Mouse (Mus musculus): Measurements from ENCODE around the gene Creb3l4.
"Not testable (repeated sequence)": the region's sequence is repeated elsewhere in the genome, so short reads cannot be mapped to it uniquely, and the experiment has no call there.

Gene Creb3l4

DNA sequence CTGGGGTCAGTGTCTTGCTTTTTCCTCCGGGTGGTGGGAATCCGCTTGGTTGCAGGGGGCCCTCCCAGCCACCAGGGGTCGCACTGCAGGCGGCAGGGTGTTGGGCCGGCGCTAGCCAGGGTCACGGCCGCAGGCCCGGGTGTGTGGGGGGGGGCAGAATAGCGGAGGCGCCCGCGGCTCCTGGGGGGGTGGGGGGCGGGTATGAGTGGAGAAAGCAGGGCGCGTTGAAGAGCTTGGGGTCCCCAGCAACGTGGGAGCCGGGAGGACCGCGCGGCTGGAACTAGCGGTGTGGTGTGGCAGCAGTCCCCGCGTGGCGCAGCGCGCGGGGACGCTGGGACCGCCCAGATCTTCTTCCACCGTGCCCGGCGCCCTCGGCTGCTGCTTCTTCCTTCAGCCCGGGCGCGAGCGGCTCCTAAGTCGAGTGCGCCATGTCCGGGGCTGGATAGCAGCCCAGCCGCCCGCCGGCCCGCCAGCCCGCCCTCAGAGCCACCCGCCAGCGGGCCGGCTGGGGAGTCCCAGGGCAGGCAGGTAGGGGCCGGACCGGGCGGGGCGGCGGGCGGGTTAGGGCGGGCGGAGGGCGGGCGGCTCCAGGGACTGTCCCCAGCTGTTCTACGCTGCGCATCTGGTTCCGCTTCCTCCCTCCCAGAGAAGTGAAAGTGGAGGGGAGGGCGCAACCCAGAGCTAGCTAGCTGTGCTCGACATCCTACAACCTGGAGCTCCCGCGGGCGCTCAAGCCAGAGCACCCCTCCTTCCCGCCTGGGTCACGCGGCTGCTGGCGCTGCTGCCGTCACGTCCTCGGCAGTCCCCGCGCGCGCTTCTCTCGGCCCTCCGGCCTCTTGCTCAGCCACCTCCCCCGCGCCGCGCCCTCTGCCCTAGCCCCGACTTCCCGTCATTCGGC, 22.0 kb upstream of the Creb3l4 start, which contains the start of gene Dennd4b:
Gene Dennd4b (plus strand): TSS at position 152 of the 898 bp plus-strand sequence.
- peak; percentile 90 for DNase-seq (ENCODE audit: low spot score)

DNA sequence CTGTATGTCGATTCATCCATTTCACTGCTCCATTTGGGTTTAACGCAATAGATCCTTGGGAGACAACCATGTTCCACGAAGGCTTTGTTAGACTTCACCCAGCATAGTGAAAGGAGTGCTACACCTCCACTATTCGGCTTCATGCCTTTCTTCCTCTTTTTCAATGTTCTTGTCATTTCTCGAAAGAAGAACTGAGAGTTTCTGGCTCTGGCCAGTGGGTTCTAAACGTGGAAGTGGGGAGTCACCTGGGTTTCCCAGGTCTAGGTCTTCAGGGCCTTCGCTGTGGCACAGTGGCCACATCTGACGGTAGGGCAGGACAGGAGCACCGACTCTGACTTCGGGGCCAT, 21.3 kb upstream of the Creb3l4 start:
- no peak for DNase-seq (ENCODE audit: low spot score)

DNA sequence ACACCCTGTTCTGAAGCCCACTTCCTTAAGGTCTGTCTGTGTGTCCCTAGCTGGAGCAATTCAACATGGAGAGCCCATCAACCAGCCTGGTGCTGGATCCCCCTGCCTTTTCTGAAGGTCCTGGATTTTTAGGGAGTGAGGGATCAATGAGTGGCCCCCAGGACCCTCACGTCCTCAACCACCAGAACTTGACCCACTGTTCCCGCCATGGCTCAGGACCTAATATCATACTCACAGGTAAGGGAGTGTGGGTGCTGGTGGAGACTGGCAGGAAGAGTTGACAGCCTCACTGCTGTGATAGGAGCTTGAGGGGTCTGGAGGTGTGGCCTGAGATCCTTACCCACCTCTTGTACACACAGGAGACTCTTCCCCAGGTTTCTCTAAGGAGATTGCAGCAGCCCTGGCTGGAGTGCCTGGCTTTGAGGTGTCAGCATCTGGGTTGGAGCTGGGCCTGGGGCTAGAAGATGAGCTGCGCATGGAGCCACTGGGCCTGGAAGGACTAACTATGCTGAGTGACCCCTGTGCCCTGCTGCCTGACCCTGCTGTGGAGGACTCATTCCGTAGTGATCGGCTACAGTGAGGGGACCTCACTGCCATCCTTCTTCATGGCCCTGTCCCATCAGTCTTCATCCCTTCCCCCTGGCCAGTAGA, 19.9 kb upstream of the Creb3l4 start:
- DNase-seq (ENCODE audit: low spot score): no peak

DNA sequence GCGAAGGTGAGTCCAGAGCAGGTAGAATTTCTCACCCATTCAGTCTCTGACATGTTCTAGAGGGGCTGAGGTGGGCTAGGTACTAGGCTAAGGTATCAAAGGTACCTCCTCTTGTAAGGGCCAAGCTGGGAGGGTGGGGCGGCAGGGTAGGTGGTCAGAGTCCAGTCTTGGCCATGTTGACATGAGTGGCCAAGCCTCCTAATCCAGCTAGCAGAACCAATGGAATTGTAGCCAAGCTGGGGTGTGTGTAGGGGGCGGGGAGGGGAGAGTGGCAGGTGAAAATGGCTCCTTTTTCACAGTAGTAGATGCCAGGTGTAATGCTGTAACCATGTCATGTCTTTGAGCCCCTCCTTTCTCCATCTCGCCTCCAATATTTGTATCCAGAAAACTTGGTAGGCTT, 15.2 kb upstream of the Creb3l4 start:
- DNase-seq (ENCODE audit: low spot score): peak; percentile 59

DNA sequence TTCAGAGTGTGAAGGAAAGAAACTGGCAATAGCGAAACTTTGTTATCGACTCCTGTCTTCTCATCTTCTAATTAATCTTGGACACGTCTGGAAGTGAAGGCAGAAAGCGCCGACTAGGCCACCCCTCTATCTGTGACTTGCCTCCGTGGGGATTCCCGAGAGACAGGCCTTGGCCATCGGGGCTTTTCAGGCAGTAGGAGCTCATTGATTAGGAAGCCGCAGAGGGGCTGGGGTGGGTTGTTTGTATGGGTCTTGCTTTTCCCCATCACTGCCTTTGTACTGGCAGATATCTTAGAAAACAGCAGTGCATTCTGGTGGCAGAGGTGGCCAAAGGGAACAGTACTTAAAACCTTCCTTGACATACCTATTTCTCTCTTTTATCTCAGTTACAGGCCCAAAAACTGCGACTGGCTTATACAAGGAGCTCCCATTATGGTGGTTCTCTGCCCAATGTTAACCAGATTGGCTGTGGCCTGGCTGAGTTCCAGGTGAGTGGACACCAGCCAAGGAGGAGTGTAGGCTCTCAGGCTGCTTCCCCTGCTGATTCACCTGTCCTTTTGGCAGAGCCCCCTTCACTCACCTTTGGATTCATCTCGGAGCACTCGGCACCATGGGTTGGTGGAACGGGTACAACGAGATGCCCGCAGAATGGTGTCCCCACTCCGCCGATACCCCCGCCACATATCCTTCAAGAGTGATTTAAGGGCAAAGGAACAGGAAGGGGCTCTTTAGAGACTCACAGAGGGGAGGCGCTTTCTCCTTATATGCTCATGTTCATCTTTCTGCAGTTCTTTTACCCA, 13.6 kb upstream of the Creb3l4 start:
- no peak for DNase-seq (ENCODE audit: low spot score)

DNA sequence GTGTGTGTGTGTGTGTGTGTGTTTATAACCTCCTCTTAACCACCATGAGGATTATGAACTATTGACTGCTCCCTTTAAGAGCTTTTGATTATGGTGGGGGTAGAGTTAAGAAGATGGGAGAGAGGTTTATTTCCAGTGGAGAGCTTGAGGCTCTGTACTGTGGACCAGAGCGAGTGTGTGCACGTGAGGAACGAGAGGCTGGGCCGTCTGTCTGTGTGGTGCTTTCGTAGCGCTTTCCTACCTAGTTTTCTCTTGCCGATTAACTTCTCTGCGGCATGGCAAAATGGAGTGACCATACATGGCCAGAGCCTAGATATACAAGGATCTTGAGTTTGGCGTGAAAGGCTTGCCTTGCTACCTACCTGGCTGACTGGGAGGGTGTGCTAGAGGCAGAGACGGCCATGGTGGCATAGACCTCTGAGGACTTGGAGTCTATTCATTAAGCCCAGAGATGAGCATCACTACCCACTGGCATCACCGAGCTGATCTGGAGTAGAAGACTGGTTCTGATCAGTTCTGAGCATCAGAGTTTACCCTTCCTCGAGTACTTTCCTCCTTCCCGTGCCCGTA, 12.6 kb upstream of the Creb3l4 start:
- no peak for DNase-seq (ENCODE audit: low spot score)

DNA sequence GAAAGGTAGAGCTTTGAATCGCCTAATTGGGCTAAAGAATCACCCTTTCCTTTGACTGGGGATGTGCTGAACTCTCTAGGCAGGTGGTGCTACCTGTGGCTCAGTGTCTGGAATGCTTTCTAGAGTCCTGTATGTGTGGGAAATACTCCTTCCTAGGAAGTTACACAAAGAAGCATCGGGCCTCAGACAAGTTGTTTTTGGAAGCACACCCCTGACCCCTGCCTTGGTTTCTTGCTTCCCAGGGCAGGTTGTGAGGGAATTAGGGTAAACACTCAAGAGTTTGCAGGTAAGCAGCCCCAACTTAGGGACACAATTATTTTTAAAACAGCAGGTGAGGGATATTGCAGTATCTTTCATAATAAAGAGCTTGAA, 11.9 kb upstream of the Creb3l4 start:
- DNase-seq (ENCODE audit: low spot score): no peak

DNA sequence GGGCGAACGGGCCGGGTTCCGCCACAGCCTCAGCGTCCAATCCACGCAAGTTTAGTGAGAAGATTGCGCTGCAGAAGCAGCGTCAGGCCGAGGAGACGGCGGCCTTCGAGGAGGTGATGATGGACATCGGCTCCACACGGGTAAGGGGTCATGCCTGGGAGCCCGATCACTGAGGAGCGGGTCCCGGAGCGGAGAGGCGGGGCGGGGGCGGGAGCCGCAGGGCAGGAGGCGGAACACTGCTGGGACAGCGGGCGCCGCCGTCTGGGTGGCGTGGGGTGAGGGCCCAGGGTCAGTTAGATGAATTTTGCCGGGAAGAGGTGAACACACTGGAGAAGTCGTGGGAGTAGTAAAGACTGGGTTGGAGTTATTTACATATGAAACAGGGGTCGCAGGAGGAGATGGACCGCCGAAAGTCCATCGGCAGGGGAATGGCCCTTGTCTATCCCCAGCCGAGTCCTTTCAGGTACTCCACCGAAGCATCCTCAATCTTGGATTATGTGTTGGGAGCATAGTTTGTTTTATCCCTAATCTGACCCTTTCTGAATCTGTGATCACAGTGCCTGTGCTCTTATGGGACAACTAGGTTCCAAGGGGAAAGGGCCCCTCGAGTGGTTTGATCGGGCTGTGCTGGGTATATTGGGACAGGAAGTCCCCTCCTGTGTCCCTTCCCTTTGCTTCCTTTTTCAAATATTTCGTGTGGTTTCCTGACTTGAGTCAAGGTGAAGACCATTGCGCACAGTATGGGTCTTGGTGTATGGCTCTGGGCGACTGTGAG, 11.3 kb upstream of the Creb3l4 start:
- no peak for DNase-seq (ENCODE audit: low spot score)

DNA sequence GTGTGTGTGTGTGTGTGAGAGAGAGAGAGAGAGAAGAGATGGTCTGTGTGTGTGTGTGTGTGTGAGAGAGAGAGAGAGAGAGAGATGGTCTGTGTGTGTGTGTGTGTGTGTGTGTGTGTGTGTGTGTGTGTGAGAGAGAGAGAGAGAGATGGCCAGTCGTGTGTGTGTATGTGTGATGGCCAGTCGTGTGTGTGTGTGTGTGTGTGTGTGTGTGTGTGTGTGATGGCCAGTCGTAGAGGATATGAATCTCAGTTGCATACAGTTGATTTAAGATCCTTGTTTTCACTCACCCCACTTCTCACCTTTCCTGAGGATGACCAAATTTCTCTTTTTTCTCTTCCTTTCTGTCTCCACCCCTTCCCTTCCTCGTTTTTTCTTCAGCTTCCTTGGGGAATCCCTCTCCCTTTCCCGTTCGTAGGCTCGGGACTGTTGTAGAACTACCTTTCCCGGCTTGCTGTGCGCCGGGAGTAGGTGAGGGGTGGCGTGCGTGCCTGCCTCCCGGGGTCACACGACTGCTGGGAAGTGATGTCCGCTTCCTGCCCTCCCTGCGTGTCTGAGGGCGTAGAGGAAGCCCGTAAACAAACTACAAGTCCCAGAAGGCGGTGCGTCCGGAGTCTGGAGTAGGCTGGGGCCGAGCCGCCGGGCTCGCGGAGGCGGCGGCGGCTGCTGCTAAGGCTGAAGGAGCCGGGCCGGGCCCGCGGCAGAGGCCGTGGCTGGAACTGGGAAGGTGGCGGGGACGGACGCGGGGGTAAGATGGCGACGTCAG, 10.5 kb upstream of the Creb3l4 start, which contains the start of gene Crtc2:
Gene Crtc2 (plus strand): TSS at position 511 of the 766 bp plus-strand sequence.
- peak; percentile 97 for DNase-seq (ENCODE audit: low spot score)

DNA sequence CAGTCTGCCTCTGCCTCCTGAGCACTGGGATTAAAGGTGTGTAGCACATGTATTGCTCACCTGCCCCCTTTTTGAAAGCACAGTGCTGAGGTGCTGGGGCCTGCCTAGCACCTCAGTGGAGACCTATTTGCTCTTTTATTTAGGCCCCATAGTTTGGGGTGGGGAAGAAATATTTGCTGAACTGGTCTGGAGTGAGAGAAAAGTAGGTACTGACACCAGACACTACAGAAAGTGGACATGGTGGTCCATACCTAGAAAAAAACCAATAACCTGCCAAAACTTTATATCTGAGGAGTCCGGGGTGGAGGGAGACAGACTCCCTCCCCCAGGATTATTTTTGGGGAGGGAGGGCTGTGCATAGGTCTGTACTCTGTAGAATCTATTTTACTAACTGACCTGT, 9.9 kb upstream of the Creb3l4 start:
- DNase-seq (ENCODE audit: low spot score): not testable (repeated sequence)

DNA sequence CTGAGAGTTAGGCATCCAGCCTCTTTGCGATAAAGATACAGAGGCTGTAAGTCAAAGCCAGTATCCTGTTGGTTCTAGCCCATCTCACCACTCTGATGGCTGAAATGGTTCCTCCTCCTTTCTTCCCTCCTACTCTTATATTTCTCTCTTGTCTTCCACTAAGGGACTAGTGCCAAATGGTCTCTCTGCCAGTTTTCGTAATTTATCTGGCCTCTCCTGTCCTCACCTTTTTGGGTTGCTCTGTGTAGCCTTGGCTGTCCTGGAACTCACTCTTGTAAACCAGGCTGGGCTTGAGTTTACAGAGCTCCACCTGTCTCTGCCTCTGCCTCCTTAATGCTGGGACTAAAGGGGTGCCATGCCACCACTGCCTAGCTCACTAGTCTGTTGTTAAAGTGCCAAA, 9.3 kb upstream of the Creb3l4 start:
- DNase-seq (ENCODE audit: low spot score): not testable (repeated sequence)

DNA sequence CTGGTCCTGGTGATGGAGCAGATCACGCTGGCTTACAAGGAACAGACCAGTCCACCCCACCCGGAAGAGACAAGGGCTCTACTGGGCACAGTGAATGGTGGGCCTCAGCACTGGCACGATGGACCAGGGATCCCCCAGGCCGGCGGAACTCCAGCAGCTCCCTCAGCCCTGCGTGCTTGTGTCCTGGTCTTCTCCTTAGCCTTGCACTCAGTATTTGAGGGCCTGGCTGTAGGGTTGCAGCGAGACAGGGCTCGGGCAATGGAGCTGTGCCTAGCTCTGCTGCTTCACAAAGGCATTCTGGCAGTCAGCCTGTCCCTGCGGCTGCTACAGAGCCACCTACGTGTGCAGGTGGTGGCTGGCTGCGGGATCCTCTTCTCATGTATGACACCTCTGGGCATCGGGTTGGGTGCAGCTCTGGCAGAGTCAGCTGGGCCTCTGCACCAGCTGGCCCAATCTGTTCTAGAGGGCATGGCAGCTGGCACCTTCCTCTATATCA, 8.5 kb upstream of the Creb3l4 start:
- DNase-seq (ENCODE audit: low spot score): not testable (repeated sequence)

DNA sequence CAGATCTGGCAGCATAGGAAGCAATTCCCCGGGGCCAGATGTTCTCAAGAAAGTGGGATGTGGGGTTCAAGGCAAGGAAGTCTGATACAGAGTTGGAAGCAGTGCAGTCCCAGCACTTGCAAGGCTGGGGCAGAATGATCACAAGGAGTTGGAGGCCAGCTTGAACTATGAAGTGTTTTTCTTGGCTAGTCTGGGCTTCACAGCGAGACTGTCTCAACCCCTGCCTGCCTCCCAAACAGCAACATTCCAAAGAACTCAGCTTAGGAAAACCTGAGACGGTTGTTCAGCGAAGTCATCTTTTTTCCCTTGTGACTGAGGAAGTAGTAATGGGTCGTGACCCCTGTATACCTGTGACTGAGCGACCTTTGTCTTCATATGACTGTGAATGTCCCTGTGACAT, 7.5 kb upstream of the Creb3l4 start:
- DNase-seq (ENCODE audit: low spot score): peak; percentile 30

DNA sequence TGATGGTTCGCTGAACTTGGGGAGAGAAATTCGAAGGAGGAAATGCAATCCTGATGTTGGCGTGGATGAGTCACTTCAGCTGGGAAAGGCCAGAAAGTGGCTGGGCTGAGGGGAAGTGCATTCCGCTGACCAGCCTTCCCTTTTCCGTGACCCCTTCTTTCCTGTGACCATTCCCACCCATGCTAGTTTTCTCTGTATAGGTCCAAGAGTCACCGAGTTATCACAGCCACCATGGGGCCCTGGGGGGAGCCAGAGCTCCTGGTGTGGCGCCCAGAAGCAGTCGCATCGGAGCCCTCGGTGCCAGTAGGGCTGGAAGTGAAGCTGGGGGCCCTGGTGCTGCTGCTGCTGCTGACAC, 5.4 kb upstream of the Creb3l4 start:
- DNase-seq (ENCODE audit: low spot score): peak; percentile 49

DNA sequence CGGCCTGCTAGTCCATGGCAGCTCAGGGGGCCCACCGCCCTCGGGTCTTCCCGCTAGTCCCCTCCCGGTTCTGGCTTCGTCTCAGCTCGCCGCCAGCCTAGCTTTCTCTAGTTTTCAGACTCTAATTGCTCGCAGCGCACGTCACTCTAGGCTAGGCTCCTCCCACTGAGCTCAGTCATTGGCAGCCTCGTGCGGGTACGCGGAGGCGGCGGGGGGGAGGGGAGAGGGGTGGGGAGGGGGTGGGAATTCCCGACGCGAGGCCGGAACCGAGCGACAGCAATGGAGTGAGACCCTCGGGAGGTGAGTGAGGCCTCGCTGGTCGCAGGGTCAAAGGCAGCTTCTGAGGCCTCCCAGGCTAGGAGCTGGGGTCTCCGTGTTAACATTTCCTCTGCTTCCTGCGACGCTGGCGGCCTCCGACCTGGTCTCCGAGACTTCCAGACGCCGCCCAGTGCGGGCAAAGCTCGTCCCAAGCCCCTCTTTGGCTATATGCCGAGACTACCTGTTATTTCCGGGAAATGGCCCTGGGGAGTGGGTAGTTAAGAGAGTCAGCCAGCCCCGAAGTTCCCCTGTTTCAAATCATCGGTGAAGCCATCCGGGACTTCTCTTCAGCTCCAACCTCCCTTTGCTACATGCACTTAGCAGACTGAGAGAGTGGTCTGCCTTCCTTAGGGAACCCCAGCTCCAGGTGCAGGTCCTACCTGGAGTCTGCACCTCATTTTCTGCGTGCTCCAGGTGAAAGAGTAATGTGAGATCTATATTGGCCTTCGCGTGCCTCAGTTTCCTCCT, 4.8 kb upstream of the Creb3l4 start, which contains the start of gene Slc39a1:
Gene Slc39a1 (plus strand): TSS at position 213 of the 786 bp plus-strand sequence.
- DNase-seq (ENCODE audit: low spot score): peak; percentile 97

DNA sequence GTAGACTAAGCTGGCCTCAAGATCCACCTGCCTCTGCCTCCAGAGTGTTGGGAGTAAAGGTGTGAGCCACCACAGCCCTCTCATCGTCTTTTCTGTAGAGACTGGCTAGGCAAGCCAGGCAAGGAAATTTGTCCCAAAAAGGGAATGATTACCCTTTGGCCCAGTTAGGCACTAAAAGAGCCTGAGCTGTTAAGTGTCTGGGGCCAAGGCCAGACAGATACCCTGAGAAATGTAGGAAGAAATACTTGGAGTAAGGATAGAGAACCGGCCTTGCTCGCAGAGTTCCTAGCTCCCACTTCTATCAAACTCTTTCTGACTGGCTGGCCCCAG, 4.3 kb upstream of the Creb3l4 start:
- DNase-seq (ENCODE audit: low spot score): no peak

DNA sequence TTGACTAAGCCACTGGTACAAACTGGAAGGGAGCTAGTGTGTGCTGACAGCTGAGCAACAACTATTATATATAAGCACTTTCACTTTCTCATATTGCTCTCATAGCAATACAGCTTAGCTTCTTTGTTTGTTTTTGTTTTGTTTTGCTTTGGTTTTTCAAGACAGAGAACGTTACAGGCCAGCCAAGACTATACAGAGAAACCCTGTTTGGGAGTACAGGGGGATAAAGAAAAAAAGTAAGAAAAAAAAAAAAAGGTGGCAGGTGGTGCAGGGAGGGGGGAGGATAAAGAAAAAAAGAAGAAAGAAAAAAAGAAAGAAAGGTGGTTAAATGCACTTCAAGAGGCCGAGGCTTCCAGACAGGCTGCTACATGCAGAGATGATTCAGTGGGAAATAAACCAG, 2.1 kb upstream of the Creb3l4 start:
- no peak for DNase-seq (ENCODE audit: low spot score)

DNA sequence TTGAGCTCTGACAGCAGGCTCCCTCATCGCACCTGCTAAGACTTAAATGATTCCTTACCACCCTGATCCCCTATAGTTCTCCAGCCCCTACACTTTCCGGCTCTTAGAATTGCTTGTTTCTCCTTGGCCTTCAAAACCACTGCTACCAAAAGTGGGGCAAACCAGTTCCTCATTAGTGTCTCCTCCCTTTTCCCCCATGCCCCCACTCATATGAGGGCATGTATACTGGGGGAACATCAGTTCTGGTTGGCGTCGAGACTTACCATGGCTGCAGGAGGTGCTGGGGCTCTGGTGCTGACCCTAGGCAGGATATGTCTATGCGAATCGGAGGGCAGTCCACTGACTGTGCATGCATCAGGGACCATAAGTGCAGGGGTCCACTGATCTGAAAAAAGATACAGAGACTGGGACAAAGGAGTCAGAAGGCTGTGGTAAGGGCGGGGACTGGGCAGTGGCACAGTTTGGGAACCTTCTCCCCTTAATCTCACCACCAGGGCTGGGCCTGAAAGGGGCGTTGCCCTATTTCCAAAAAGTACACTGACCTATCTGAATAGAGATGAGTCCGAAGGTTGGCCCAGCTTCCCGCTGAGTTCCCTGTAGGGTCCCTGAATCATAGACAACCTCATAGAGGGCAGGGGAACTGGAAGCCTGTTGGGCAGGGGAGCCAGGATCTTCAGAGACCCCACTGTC, 1.5 kb downstream of the Creb3l4 start:
- no peak for DNase-seq (ENCODE audit: low spot score)

DNA sequence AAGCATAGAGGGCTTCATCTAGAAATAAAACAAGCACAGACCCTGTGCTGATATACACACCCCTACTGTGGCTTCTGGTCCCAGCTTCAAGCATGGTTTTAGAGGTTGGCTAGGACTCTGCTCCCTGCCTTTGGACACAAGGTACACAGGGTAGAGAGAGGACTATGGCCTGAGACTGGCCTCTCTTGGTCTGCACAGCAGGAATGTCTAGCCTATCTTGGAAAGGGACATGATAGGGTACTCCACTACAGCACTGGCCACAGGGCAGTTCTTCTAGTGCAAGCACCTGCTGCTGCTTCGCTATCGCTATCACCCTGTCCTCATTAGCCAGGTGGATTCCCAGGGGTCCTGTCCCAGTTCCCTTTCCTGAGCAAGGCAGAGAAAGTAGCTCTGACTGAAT, 2.1 kb downstream of the Creb3l4 start:
- no peak for DNase-seq (ENCODE audit: low spot score)

Data from yolk sac, embryonic 10.5 days (tissue).